Mouse (Mus musculus) left cerebral cortex, postnatal 4 days (tissue): ENCODE measurements at regions not wholly inside any gene's neighbourhood (a gene's known extent, or its start where the extent isn't known, plus 50 kb on each side); places are given as distances from the start of the nearest gene placed in this dataset.

ENCODE experiments used
- DNase-seq: peaks from one replicate; pipeline ENCODE4 v3.0.0-alpha.2; 2022
- intact Hi-C: fragments of 180-260 bp; cut with DNase I; formaldehyde crosslinking; loops from one replicate; pipeline ENCODE4 v1.15.1; 2025

GRCm38 (mm10) chr14:36624822-36625221, 343.8 kb downstream of the Ccser2 start:
- DNase-seq, result no peak
- intact Hi-C loops, result no loop called here

DNA sequence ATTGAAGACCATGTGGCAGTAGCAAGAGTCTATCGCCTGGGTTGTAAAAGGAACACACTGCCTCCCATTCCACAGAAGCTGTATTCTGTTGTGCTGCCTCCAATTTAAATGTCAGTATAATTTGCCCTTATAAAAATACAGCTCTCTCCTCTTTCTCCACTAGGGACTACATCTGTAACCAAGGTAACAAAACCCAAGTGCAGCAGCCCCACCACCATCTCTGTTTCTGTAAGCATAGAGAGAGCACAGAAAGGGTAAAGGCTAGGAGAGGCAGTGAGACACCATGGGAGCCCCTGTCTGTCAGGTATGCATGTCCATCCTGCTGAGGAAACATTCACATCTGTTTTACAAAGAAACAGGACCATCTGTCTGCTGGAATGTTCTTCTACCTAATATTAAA, 344.4 kb downstream of the Ccser2 start:
- no peak for DNase-seq
- intact Hi-C loops, result no loop called here

- intact Hi-C loops, result no loop called here
- peak; percentile 21 for DNase-seq
Measured at GRCm38 (mm10) chr14:36623036-36623435, 345.5 kb downstream of the Ccser2 start.

DNA sequence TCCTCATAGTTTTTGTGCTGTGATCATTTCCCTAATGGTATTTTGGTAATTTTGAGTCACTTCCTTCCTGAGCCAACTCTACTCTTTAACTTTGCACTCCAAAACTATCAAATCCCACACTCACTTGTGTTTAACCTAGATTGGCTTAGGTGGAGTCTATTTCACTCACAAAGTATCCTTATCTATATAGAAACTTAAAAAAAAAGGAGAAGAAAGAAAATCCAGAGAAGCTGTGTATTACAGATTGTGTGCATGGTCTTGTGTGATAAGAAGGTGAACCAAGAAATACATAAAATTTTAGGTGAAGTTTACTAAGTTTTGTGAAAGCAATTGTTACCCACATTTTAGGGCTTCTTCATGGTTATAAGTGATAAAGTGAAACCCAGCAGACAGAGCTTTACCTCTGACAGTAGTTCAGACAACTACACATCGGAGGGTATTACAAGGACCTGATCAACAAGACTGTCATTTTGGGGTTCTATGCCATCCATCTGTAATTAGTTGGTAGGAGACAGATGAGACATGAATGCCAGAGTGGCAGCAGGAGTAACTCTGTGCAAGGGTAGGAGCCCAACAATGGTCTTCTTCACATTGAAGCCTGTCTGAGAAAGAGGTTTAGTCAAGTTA, 350.0 kb downstream of the Ccser2 start:
- DNase-seq, result no peak

GRCm38 (mm10) chr14:36617987-36618386, 350.6 kb downstream of the Ccser2 start:
- intact Hi-C loops, result no loop called here
- DNase-seq, result no peak

More for the DNA sequence above, 350.0 kb downstream of the Ccser2 start:
- intact Hi-C loops, result no loop called here

DNA sequence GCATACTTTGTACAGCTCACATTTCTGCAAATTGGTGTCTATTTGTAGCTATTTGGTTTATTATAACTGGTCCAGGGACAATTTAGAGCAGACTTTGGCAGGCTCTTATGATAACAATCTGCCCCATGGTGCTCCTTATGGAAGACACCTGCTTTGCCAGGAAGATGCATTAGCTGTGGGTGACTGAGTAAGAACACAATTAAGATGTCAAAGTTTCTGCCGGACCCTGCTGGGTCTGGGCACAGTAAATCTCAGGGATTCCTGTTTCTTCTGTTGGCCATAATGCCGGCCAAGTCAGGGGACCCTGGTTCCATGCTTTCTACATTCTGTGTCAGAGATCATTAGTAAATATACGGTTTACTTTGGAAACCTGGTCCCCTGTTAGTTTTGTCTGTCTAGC, 353.7 kb downstream of the Ccser2 start:
- peak; percentile 65 for DNase-seq
- intact Hi-C loops, result no loop called here

DNA sequence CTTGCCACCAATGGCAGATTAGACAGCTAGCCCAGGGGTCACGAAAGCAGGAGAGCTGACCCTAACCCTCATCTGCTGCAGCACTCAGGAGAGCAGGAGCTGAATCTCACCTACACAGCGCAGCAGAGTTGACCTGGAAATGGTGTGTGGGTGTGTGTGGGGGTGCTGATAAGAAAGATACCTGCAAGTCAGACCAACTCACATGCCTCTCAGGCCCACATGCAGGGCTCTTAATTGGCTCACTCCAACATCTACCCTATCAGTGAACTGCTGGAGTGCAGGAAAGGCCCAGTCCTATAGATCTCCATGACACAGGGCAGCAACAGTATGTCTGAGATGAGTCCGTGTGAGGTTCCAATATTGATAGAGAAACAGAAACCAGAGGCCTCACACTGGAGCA, 355.7 kb downstream of the Ccser2 start:
- intact Hi-C loops, result no loop called here
- no peak for DNase-seq

DNA sequence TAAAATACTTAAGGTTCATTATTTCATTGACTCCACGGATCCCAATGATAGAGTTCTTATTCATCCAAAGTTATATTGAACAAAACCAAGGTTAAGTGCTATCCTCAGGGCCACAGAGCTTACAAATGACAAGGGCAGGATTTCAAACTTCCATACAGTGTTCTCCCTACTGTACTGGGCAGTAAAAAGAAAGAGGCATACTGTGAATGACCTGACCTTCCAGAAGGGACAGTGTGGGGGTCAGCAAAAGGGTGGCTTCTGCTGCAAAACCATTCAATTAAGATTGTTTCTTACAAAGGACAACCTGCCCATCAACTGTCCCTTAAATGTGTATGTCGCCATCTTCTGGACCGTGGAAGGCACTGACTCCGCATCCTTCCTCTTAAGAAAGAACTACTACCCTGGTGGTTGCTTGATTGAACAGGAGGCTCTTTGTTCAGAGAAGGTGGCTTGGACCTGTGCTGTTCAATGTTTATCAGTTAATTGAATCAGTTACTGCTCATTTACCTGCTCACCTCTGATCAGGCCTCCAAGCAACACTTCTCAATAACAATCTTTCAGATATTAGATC, 384.4 kb downstream of the Ccser2 start:
- DNase-seq, result peak; percentile 6
- intact Hi-C loops, result no loop called here

DNA sequence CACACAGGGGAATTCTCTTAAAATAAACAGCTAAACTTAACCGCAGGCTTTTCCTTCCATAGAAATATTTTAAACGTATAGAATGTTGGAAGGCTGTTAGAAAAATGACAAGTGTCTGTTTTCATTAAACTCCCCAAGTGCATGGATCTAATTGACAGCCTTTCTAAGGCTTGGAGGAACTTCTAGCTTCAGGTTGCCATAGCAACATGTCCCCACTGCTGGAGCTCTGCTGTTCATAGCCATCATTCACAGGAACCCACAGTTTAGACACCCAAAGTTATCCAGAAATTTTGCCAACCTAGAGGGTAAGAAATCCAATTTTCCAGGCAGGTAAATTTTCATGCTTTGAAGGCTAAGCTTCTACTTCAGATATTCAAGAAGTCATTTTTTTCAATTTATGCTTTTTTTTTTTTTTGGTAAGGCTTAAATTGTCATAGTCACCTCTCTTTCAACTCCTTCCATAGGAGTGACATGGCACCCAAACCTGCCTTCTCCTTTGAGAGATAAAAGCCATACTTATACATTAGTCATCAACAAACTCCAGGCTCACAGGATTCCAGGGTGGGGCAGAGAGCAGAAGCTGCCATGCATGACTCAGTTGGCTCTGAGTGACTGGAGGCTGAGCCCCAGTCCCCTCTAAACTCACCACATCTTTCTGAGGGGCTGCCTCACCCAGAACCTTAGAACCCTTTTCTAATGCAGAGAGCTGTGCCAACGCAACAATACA, 385.1 kb downstream of the Ccser2 start:
- intact Hi-C loops, result no loop called here
- DNase-seq, result no peak

- DNase-seq, result no peak
- intact Hi-C loops, result no loop called here
Measured at GRCm38 (mm10) chr14:36563229-36563865, 405.2 kb downstream of the Ccser2 start.

DNA sequence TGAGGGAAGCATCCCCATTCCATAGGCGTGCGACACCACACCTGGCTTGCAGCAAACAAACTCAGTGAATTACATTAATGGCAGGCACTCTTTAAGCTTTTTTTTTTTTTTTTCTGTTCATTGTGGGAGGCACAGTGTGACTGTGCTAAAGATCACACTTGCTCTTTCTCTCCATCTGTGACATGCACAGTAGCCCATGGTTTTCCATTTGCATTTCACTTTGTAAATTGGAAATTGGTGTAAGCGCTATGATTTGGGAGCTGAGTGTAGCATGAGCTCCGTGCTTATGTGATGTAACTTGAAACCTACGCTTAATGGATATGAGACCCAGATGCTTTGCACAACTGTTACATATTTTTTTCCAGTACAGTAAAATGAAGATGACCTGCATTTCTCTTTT, 431.2 kb downstream of the Ccser2 start:
- DNase-seq, result no peak
- intact Hi-C loops, result no loop called here

DNA sequence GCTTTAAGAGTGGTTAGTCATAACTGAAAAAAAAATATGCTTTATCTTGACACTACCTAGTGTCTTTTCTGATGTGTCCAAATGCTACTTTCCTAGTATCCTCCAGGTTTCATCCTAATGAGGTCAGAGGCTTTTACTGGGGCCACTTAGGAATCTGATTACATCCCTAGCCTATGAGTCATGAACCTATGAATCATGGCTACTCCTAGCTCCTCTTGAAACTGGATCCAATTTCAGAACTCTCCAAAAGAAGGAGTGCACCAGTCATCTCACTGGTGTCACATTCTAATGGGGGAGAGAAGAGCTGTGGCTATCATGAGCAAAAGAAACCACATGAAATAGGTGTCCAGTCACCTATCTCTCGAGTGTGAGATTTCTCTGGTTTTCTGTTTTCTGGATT, 432.6 kb downstream of the 4930474N05Rik start:
- intact Hi-C loops, result no loop called here
- no peak for DNase-seq

- intact Hi-C loops, result no loop called here
- no peak for DNase-seq
Measured at GRCm38 (mm10) chr14:36525591-36526037, 430.9 kb downstream of the 4930474N05Rik start.

DNA sequence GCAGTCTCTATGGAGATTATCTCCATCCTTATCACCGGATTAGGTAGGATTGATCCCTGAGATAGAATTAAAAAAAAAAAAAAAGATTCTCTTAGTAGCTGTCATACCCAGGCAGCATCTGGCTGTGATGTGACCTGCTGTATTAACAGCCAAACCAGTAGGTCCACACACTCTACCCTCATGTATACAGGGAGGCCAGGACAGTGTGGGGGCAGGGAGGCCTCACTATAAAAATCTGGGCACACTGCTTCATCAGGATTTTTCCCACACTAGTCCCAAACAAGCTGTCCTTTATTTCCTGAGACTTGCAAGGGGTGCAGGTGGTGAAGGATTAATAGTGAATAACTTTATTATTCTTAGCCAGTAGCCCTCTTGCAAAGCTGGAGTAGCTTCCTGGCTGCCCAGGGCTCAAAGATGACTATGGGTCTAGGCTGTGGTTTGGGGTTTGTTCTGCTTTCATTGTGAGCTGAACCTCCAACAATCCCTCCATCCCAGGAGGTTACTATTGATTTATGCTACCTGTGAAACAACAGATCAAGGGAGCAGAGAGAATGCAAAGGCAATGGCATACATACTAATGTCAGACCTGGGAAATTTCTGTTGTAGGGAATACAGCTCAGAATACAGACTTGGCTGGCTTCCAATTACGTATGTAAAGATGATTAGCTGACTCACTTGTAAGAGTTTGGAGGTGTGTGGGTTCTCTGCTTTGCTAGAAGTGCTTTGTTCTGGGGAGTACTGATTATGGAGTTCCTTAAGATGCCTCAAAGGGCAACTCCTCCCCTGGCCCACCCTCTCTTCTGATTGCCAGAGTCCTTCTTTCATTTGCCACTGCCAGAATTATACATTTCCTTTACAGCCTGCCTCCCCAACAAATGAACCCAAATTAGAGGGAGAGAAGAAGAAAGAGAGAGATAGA, 407.6 kb downstream of the 4930474N05Rik start:
- intact Hi-C loops, result no loop called here

GRCm38 (mm10) chr14:36499323-36499722, 404.6 kb downstream of the 4930474N05Rik start:
- DNase-seq, result no peak
- intact Hi-C loops, result no loop called here

More for the DNA sequence above, 407.6 kb downstream of the 4930474N05Rik start:
- DNase-seq, result no peak

- DNase-seq, result no peak
- intact Hi-C loops, result no loop called here
Measured at GRCm38 (mm10) chr14:36485499-36485898, 390.8 kb downstream of the 4930474N05Rik start.

DNA sequence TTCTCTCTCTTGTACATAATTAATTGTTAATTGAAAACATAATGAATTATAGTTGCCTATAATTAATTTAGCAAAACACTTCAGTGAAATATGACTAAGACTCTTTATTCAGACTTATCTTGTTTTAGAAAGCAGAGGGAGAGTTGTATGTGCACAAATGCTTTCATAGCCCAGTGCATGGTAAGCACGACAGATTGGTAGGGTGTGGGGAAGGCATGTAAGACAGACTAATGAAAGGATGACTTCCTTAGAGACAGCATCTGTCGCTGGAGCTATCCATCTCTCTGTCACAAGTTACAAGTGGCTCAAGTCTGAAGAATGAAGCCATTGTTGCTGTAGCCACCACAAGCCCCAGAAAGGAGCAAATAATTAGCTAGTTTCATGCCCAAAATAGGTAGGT, 376.9 kb downstream of the 4930474N05Rik start:
- no peak for DNase-seq
- intact Hi-C loops, result no loop called here

DNA sequence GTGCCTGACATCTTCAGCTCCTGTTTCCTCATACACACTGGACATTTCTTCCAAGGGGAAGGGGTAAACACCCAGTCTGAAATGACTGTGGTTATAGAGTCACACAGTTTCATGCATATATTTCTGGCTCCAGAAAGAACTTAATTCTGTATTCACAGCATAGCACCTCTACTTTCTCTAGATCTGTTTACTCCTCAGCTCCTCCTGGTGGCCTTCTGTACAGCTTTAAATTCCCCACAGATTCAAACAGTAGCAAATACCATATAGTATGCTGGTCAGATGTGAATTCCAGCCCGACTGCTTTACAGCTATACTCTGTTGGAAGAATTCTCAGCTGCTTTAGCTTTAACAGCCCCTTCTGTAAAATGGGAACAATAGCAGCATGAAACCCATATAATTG, 375.6 kb downstream of the 4930474N05Rik start:
- intact Hi-C loops, result no loop called here
- DNase-seq, result no peak

DNA sequence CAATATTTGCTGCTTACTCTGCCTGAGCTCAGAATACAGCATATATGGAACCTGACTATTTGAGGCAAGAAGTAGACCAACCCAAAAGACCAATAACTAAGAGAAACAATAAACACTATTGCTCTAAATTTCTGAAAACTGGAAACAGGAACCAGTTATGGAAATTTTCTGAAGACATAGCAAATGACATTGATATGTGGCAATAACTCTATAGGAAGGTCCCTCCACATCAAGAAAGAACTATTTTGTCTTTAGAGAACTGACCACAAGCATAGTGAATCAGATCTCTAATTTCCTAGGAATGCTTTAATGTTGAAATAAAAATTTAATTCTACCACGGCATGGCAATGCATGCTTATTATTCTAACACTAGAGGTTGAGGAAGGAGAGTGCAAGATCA, 358.3 kb downstream of the 4930474N05Rik start:
- intact Hi-C loops, result no loop called here
- DNase-seq, result no peak

GRCm38 (mm10) chr14:36450126-36450525, 355.4 kb downstream of the 4930474N05Rik start:
- no peak for DNase-seq
- intact Hi-C loops, result no loop called here
